Mouse (Mus musculus) MEL (cell line): ENCODE results near the gene Fbxo24. TPM values are rescaled to one million over a fixed set of nuclear protein-coding genes. Genes with fewer than 3 reads are reported as not detected.

Experiments used
- DNase-seq: peaks from one replicate; pipeline ENCODE4 v3.0.0; 2011; ENCODE audit warnings: low read depth, low spot score
- H3K27ac ChIP-seq: 2 replicates; pipeline ENCODE4 v1.5.1; 2012; ENCODE audit warnings: low read depth, mild to moderate bottlenecking, control low read depth, low read length, moderate library complexity; ENCODE audit not compliant: control insufficient read depth
- H3K27me3 ChIP-seq, 2 experiments: fragments of 150-350 bp in 1 of 2; sonication (generic) in 1 of 2; 2 replicates each; pipeline ENCODE4 v1.6.1; 2012; ENCODE audit warnings: low read length in 2 of 2, mild to moderate bottlenecking in 2 of 2, improper control_type of control experiment in 1 of 2, moderate library complexity in 1 of 2; ENCODE audit not compliant: insufficient read depth in 2 of 2, control insufficient read depth in 1 of 2
- H3K36me3 ChIP-seq, 2 experiments: 2 replicates each; pipeline ENCODE4 v1.6.1; 2012 to 2014; ENCODE audit warnings: low read length in 2 of 2, improper control_type of control experiment in 1 of 2, inconsistent platforms in 1 of 2, mild to moderate bottlenecking in 1 of 2; ENCODE audit not compliant: insufficient read depth in 2 of 2, control insufficient read depth in 1 of 2
- H3K4me1 ChIP-seq, 2 experiments: fragments of 150-350 bp in 1 of 2; sonication (generic) in 1 of 2; 2 replicates each; pipeline ENCODE4 v1.6.1; 2012; ENCODE audit warnings: low read length in 2 of 2, improper control_type of control experiment in 1 of 2, mild to moderate bottlenecking in 1 of 2; ENCODE audit not compliant: insufficient read depth in 2 of 2, control insufficient read depth in 1 of 2
- H3K4me3 ChIP-seq, 2 experiments: fragments of 150-350 bp in 1 of 2; sonication (generic) in 1 of 2; 2 replicates each; pipeline ENCODE4 v1.5.1; 2012; ENCODE audit warnings: low read depth in 2 of 2, low read length in 2 of 2, mild to moderate bottlenecking in 2 of 2, moderate library complexity in 2 of 2, control low read depth in 1 of 2, improper control_type of control experiment in 1 of 2; ENCODE audit not compliant: control insufficient read depth in 1 of 2, insufficient read depth in 1 of 2
- H3K79me2 ChIP-seq: 2 replicates; pipeline ENCODE4 v1.6.1; 2012; ENCODE audit warnings: mild to moderate bottlenecking, low read length, moderate library complexity; ENCODE audit not compliant: control insufficient read depth, poor library complexity, insufficient read depth
- H3K9ac ChIP-seq: 2 replicates; pipeline ENCODE4 v1.6.1; 2012; ENCODE audit warnings: low read depth, mild to moderate bottlenecking, control low read depth, low read length, moderate library complexity; ENCODE audit not compliant: control insufficient read depth, poor library complexity, severe bottlenecking
- H3K9me3 ChIP-seq: fragments of 150-350 bp; sonication (generic); replicated peaks from 2 replicates; pipeline ENCODE4 v1.6.1; 2012; ENCODE audit warnings: mild to moderate bottlenecking, low read length, improper control_type of control experiment, moderate library complexity; ENCODE audit not compliant: insufficient read depth
- CHD1 ChIP-seq: IDR thresholded peaks from 2 replicates; pipeline ENCODE4 v1.6.1; 2012; ENCODE audit warnings: low read depth, mild to moderate bottlenecking, inconsistent platforms, low read length, improper control_type of control experiment
- CHD2 ChIP-seq: IDR thresholded peaks from 2 replicates; pipeline ENCODE4 v1.6.1; 2011; ENCODE audit warnings: low read length, improper control_type of control experiment
- CTCF ChIP-seq, 3 experiments: IDR thresholded peaks in 2 of 3; conservative IDR thresholded peaks in 1 of 3; 2 replicates each; pipeline ENCODE4 v1.5.1; 2011 to 2012; ENCODE audit warnings: low read length in 3 of 3, low read depth in 2 of 3, mild to moderate bottlenecking in 2 of 3, improper control_type of control experiment in 1 of 3, inconsistent platforms in 1 of 3, mixed read lengths in 1 of 3, moderate library complexity in 1 of 3; ENCODE audit not compliant: control insufficient read depth in 1 of 3, insufficient read depth in 1 of 3, poor library complexity in 1 of 3, severe bottlenecking in 1 of 3
- ELF1 ChIP-seq: IDR thresholded peaks from 2 replicates; pipeline ENCODE4 v1.6.1; 2014; ENCODE audit warnings: low read depth, mild to moderate bottlenecking, inconsistent platforms, low read length, improper control_type of control experiment, moderate library complexity
- ETS1 ChIP-seq: IDR thresholded peaks from 2 replicates; pipeline ENCODE4 v1.6.1; 2012; ENCODE audit warnings: low read depth, mild to moderate bottlenecking, inconsistent platforms, low read length, improper control_type of control experiment, moderate library complexity
- JUND ChIP-seq: IDR thresholded peaks from 2 replicates; pipeline ENCODE4 v1.6.1; 2011; ENCODE audit warnings: low read depth, mild to moderate bottlenecking, improper control_type of control experiment, low read length
- MAFK ChIP-seq: IDR thresholded peaks from 2 replicates; pipeline ENCODE4 v1.6.1; 2011; ENCODE audit warnings: low read depth, mild to moderate bottlenecking, low read length, improper control_type of control experiment, borderline replicate concordance
- MEF2A ChIP-seq: IDR thresholded peaks from 2 replicates; pipeline ENCODE4 v1.6.1; 2014; ENCODE audit warnings: low read depth, mild to moderate bottlenecking, inconsistent platforms, low read length, improper control_type of control experiment; ENCODE audit not compliant: poor library complexity, insufficient replicate concordance, severe bottlenecking; ENCODE audit errors: extremely low read depth
- MXI1 ChIP-seq: IDR thresholded peaks from 2 replicates; pipeline ENCODE4 v1.6.1; 2011; ENCODE audit warnings: mild to moderate bottlenecking, low read depth, low read length, improper control_type of control experiment
- MYC ChIP-seq: IDR thresholded peaks from 2 replicates; pipeline ENCODE4 v1.6.1; 2011; ENCODE audit warnings: low read depth, mild to moderate bottlenecking, low read length, improper control_type of control experiment, moderate library complexity
- POLR2A ChIP-seq, 2 experiments: IDR thresholded peaks; 2 replicates each; pipeline ENCODE4 v1.6.1; 2011 to 2012; ENCODE audit warnings: low read length in 2 of 2, mild to moderate bottlenecking in 2 of 2, control low read depth in 1 of 2, improper control_type of control experiment in 1 of 2, low read depth in 1 of 2, moderate library complexity in 1 of 2; ENCODE audit not compliant: control insufficient read depth in 1 of 2, insufficient read depth in 1 of 2, poor library complexity in 1 of 2
- POLR2AphosphoS5 ChIP-seq: IDR thresholded peaks from 2 replicates; pipeline ENCODE4 v1.6.1; 2012; ENCODE audit warnings: low read depth, borderline replicate concordance, mild to moderate bottlenecking, inconsistent platforms, low read length, moderate library complexity, mixed read lengths
- RAD21 ChIP-seq: IDR thresholded peaks from 2 replicates; pipeline ENCODE4 v1.6.1; 2011; ENCODE audit warnings: mild to moderate bottlenecking, low read depth, low read length, improper control_type of control experiment
- SIN3A ChIP-seq: IDR thresholded peaks from 2 replicates; pipeline ENCODE4 v1.6.1; 2012; ENCODE audit warnings: low read length, improper control_type of control experiment, inconsistent platforms
- SMC3 ChIP-seq: IDR thresholded peaks from 2 replicates; pipeline ENCODE4 v1.6.1; 2011; ENCODE audit warnings: low read depth, low read length, improper control_type of control experiment
- TAL1 ChIP-seq: IDR thresholded peaks from 2 replicates; pipeline ENCODE4 v1.6.1; 2012; ENCODE audit warnings: mild to moderate bottlenecking, inconsistent platforms, low read length, moderate library complexity, mixed read lengths
- USF2 ChIP-seq, 2 experiments: IDR thresholded peaks; 2 replicates each; pipeline ENCODE4 v1.6.1; 2011 to 2012; ENCODE audit warnings: improper control_type of control experiment in 2 of 2, low read length in 2 of 2, borderline replicate concordance in 1 of 2, inconsistent platforms in 1 of 2, low read depth in 1 of 2, mild to moderate bottlenecking in 1 of 2; ENCODE audit not compliant: insufficient read depth in 1 of 2
- ZMIZ1 ChIP-seq: IDR thresholded peaks from 2 replicates; pipeline ENCODE4 v1.6.1; 2012; ENCODE audit warnings: low read depth, mild to moderate bottlenecking, inconsistent platforms, low read length, improper control_type of control experiment, moderate library complexity
- ZNF384 ChIP-seq: IDR thresholded peaks from 2 replicates; pipeline ENCODE4 v1.6.1; 2012; ENCODE audit warnings: low read depth, mild to moderate bottlenecking, inconsistent platforms, low read length, improper control_type of control experiment
- polyA plus RNA-seq, 2 experiments: library from polyadenylated mRNA; stranded (reverse) in 1 of 2; unstranded in 1 of 2; fragments of >175 nt in 1 of 2; fragments of >200 nt in 1 of 2; gene quantifications; 2 replicates each; pipeline versions ENCODE4 v1.2.1 to v1.2.4; 2012; ENCODE audit warnings: low replicate concordance in 2 of 2, low read depth in 1 of 2; ENCODE audit not compliant: insufficient read length in 2 of 2, insufficient read depth in 1 of 2, missing spikeins in 1 of 2
- total RNA-seq: library from RNA; depleted of rRNA; stranded (reverse); fragments of 300-350 nt; gene quantifications from 2 replicates; pipeline ENCODE4 v1.2.3, GENCODE M21; 2012

Fbxo24 gene
- total and polyA plus RNA-seq, 3 experiments = 0.42 to 0.46 TPM; not detected in 1

GRCm38 (mm10) chr5:137668971-137669370 lies 40.2 kb upstream of the Fbxo24 start:
- DNase-seq = no peak
- Histone ChIP-seq H3K9ac (no peak overlapping the region), H3K27me3 (no peaks in the 10 kb centered on the region), H3K4me3 (no peak overlapping the region), H3K4me1 (peaks cover 10 to 25% of the 10 kb centered on the region in 2 experiments), H3K9me3 (no peaks in the 10 kb centered on the region), H3K36me3 (peaks cover 15 to 17% of the 10 kb centered on the region in 2 experiments), H3K79me2 (peaks cover 13% of the 10 kb centered on the region), H3K27ac (no peak overlapping the region)
- TF ChIP-seq CHD1 (no peak), POLR2AphosphoS5 (no peak), ZMIZ1 (no peak), MAFK (no peak), TAL1 (no peak), MEF2A (no peak), MYC (no peak), JUND (no peak), SIN3A (no peak), CTCF (IDR thresholded peaks at IDR 0.05 in 2 of 3, conservative IDR thresholded peaks at IDR 0.05 in 1 of 3; ENCODE audit: control insufficient read depth in 1 of 3, insufficient read depth in 1 of 3, low read depth in 2 of 3, low read length in 3 of 3, poor library complexity in 1 of 3, severe bottlenecking in 1 of 3) (no peak), MXI1 (no peak), USF2 (IDR thresholded peaks at IDR 0.05; ENCODE audit: borderline replicate concordance in 1 of 2, insufficient read depth in 1 of 2, low read depth in 1 of 2, low read length in 2 of 2) (no peak)

GRCm38 (mm10) chr5:137663057-137663456 lies 34.3 kb upstream of the Fbxo24 start:
- Histone ChIP-seq H3K79me2 (no peaks in the 10 kb centered on the region), H3K9me3 (no peaks in the 10 kb centered on the region), H3K9ac (no peak overlapping the region), H3K27me3 (no peaks in the 10 kb centered on the region), H3K4me3 (no peak overlapping the region), H3K36me3 (peaks cover 0 to 26% of the 10 kb centered on the region in 2 experiments; a peak in 2 of 4 replicates), H3K4me1 (no peaks in the 10 kb centered on the region), H3K27ac (no peak overlapping the region)
- no peak for DNase-seq
- TF ChIP-seq ZNF384 = no peak
- no peak for TF ChIP-seq TAL1
- TF ChIP-seq SMC3 = no peak
- TF ChIP-seq ETS1 = no peak
- TF ChIP-seq CHD2 = no peak
- no peak for TF ChIP-seq POLR2A (IDR thresholded peaks at IDR 0.05; ENCODE audit: control insufficient read depth in 1 of 2, insufficient read depth in 1 of 2, low read depth in 1 of 2, low read length in 2 of 2, poor library complexity in 1 of 2)
- no peak for TF ChIP-seq RAD21
- TF ChIP-seq ELF1 = no peak
- TF ChIP-seq, all 39 proteins: peak for 0
